Mouse (Mus musculus) telencephalon, adult 2 months (tissue): ENCODE measurements around the gene Gm14698.
A peak's percentile ranks its signal among the peaks of the same experiment; 100 is the strongest.
"Not testable (repeated sequence)": the region's sequence is repeated elsewhere in the genome, so short reads cannot be mapped to it uniquely, and the experiment has no call there.

Source experiments
- DNase-seq: peaks from one replicate; pipeline ENCODE4 v3.0.0-alpha.2; 2011; ENCODE audit warnings: low read depth, low spot score

Gene Gm14698

GRCm38 (mm10) chrX:68821059-68821458, at the start of gene Gm14698:
TSS of gene Gm14698 (plus strand) at chrX:68821093.
- not testable (repeated sequence) for DNase-seq

DNA sequence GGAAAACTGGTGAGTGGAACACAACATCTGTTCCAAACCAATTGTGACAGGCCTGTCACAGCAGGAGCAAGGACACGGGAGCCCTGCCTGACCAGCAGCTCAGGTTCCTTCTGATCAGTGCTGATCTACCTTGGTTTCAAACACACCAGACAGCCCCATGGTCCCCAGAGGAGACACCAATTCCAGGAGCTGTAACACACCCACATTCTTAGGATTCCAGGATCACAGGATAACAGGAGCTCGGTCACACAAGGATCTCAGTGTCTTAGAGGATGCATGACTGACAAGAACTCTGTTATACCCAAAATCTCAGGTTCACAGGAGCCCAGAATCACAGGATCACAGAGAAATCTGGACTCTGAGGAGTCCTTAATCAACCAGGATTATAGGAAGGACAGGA, 444 bp upstream of the Gm14698 start:
- not testable (repeated sequence) for DNase-seq

GRCm38 (mm10) chrX:68839548-68840444, 18.9 kb downstream of the Gm14698 start:
- DNase-seq = peak; percentile 6

DNA sequence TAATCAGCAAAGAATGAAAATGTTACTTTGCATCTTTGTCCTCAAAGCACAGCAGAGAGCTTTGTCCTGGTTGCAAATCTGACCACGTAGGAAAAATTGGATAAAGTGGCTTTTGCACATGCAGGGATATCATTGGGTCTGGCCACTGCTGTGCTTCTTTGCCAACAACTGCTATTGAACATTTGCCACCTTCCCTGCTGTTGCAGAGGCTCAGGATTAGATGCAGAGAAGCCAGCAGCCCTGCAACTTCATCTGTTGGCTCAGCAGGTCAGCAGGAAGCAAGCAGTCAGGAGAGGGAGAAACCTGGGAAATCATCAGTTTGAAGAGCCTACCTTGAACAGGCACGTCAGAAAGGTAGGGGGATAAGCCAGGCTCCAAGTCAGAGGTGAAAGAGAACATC, 44.3 kb downstream of the Gm14698 start:
- no peak for DNase-seq
